30 mouse cellular contexts compared by ENCODE assay signal in genomic region chr11:90376436-90376835, GRCm38 (mm10).
"Had no signal": no experiment of that assay in that cellular context is flagged by ENCODE, and none has a peak within 500 bp of the region (broad histone marks: within the 10 kb centered on the region; RNA-seq: fewer than 3 reads in every experiment).

No protein-coding gene starts in this region.

- H3K4me3 ChIP-seq: embryonic facial prominence, embryonic 10.5 days; embryonic facial prominence, embryonic 12.5 days; embryonic facial prominence, embryonic 13.5 days; embryonic facial prominence, embryonic 15.5 days; erythroblast, embryonic 14.5 days; forebrain, embryonic 10.5 days; forebrain, embryonic 12.5 days; forebrain, embryonic 13.5 days; forebrain, embryonic 15.5 days; gastrocnemius, adult 2 months; heart, adult 2 months had no signal

- DNase-seq: cerebellum, adult 18-20 months; cerebellum, adult 2 months; cerebellum, adult 8-10 months; cerebellum, adult 9-10 months; cerebellum, adult 9-11 months; cerebellum, postnatal 10 days; cerebellum, postnatal 14 days; cerebellum, postnatal 25 days; cerebellum, postnatal 36 days; embryo, embryonic 11 days; forebrain, postnatal 0 days; gastrocnemius, adult 2 months; gastrocnemius, postnatal 10 days; gastrocnemius, postnatal 14 days; gastrocnemius, postnatal 25 days; gastrocnemius, postnatal 36 days; heart, adult 11 months; heart, adult 18-20 months; heart, adult 2 months had no signal

- H3K27ac ChIP-seq: embryonic facial prominence, embryonic 10.5 days; embryonic facial prominence, embryonic 12.5 days; embryonic facial prominence, embryonic 13.5 days; embryonic facial prominence, embryonic 15.5 days; forebrain, embryonic 10.5 days; forebrain, embryonic 12.5 days; forebrain, embryonic 13.5 days; forebrain, embryonic 15.5 days; gastrocnemius, adult 2 months; heart, adult 2 months had no signal

- ATAC-seq: forebrain, embryonic 13.5 days; forebrain, embryonic 14.5 days; forebrain, embryonic 15.5 days; forebrain, embryonic 16.5 days; forebrain, postnatal 0 days had no signal
